Mouse (Mus musculus): ENCODE data around the gene Zfp319. TPM values are rescaled to one million over a fixed set of nuclear protein-coding genes. Genes with fewer than 3 reads are reported as not detected.

Gene Zfp319
- polyA plus RNA-seq, 1 experiment = 5.7 TPM

DNA sequence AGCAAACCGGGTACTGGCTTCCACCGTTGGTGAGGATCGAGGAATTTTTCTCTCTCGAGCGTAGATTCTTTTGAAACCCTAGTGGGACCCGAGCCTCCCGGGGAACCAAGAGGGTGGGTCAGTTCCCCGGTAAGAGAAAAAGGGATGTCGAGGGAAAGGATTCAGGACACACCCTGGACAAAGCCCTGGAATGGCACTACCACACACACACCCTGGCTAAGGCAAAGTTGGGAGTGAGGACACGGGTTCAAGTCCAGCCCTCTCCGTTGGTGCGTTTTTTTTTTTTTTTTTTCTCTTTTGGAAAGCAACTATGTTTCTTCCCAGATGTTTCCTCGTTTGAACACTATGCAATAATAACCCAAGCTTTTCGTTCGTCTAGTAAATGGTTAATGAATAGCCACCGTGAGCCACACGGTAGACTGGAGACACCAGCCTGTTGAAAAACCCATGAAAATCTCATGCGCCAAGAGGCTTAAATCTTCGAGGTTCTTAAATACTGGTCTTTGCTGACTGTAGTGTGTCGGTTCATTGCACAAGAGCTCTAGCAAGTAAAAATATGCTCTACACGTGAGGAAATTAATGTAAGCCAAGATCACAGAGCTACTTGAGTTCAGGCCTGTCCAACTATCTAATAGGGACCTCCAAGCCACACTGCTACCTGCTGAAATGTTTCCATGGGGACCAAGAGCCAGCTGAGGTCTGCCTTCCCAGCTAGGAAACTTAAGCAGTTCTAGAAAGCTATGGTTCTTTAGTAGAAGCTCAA is 868 bp upstream of the Zfp319 start:
- peaks cover 39% of the 10 kb centered on the region for H3K36me3 ChIP-seq (ENCODE audit: control insufficient read depth, insufficient read depth)
- peak overlapping the region; percentile 55 for H3ac ChIP-seq (ENCODE audit: control insufficient read depth, insufficient read length, low read depth)
- no peaks in the 10 kb centered on the region for H3K27me3 ChIP-seq (ENCODE audit: control insufficient read depth, insufficient read depth, insufficient read length)
- peaks cover 43% of the 10 kb centered on the region for H3K79me2 ChIP-seq (ENCODE audit: control insufficient read depth, insufficient read depth)
- TF ChIP-seq CTCF (IDR thresholded peaks at IDR 0.05; ENCODE audit: control insufficient read depth, insufficient read depth, insufficient read length) (no peak), MAX (IDR thresholded peaks at IDR 0.05) (no peak), FOSL1 (IDR thresholded peaks at IDR 0.05; ENCODE audit: insufficient read depth, low read length, poor library complexity, severe bottlenecking) (no peak), MYOD1 (IDR thresholded peaks at IDR 0.05; ENCODE audit: control insufficient read depth, insufficient read length, low read depth) (no peak), CEBPB (IDR thresholded peaks at IDR 0.05; ENCODE audit: low read depth) (no peak), MYOG (IDR thresholded peaks at IDR 0.05; ENCODE audit: control insufficient read depth, extremely low read depth, insufficient read length) (no peak)
- H3K79me3 ChIP-seq (ENCODE audit: low read depth) = peaks cover 12% of the 10 kb centered on the region
- H3K4me3 ChIP-seq (ENCODE audit: insufficient read depth, poor library complexity, severe bottlenecking) = peak overlapping the region; percentile 79

DNA sequence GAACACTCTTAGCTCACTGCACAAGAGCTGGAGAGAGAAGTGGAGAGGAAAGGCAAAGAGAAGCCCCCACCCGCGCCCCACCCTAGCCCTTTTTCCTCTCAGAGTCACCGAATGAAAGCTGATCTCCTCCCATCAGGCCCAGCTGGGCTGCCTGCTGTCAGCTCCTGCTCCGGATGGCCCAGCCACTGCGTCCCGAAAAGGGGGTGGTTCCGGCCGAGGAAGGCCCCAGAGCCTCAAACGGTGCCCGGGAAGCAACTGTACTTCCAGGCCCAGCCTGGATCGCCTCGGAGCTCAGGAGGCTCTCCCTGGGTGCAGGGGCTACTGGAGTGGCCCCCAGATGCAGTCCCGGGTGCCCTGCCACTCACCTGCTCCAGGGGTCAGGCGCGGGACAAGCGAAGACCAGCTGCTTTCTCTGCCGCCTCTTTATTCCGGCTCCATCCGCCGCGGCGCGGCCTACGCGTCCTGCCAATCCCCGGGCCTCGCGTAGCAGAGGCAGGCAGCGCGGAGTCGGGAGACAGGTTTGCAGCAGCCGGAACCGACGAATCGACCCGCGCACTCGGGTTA is 512 bp downstream of the Zfp319 start:
- peak overlapping the region; percentile 79 for H3K4me3 ChIP-seq (ENCODE audit: insufficient read depth, poor library complexity, severe bottlenecking)
- TF ChIP-seq CTCF (IDR thresholded peaks at IDR 0.05; ENCODE audit: control insufficient read depth, insufficient read depth, insufficient read length) (no peak), USF1 (IDR thresholded peaks at IDR 0.05; ENCODE audit: low read depth) (no peak), MYOG (IDR thresholded peaks at IDR 0.05; ENCODE audit: control insufficient read depth, extremely low read depth, insufficient read length) (no peak), CEBPB (IDR thresholded peaks at IDR 0.05; ENCODE audit: low read depth) (no peak), MYOD1 (IDR thresholded peaks at IDR 0.05; ENCODE audit: control insufficient read depth, insufficient read length, low read depth) (no peak), MAX (IDR thresholded peaks at IDR 0.05) (no peak), FOSL1 (IDR thresholded peaks at IDR 0.05; ENCODE audit: insufficient read depth, low read length, poor library complexity, severe bottlenecking) (no peak)
- peak overlapping the region; percentile 99 for H3ac ChIP-seq (ENCODE audit: control insufficient read depth, insufficient read length, low read depth)
- H3K79me2 ChIP-seq (ENCODE audit: control insufficient read depth, insufficient read depth) = peaks cover 43% of the 10 kb centered on the region
- H3K36me3 ChIP-seq (ENCODE audit: control insufficient read depth, insufficient read depth) = peaks cover 49% of the 10 kb centered on the region
- no peaks in the 10 kb centered on the region for H3K27me3 ChIP-seq (ENCODE audit: control insufficient read depth, insufficient read depth, insufficient read length)
- H3K79me3 ChIP-seq (ENCODE audit: low read depth) = peaks cover 12% of the 10 kb centered on the region

DNA sequence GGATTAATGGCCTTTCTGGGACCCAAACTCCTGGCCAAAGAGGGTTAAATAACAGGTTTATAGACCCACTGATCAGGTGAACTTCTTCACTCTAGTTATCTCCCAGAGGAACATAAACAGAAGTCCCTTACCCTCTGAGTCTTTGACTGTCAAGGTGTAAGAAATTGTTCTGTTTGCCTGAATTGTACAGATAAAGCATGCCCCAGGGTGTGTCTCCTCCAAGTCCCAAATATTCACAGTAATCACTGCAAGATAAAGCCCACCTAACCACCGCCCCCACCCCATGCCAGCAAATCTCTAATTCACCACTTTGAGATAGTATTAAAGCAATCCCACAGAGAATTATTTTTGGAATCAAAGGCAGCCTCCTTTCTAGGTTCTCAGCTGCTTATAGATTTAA is 1.4 kb downstream of the Zfp319 start:
- Histone ChIP-seq H3K79me2 (ENCODE audit: control insufficient read depth, insufficient read depth) (peaks cover 43% of the 10 kb centered on the region), H3K4me3 (ENCODE audit: insufficient read depth, poor library complexity, severe bottlenecking) (peak overlapping the region; percentile 79), H3K27me3 (ENCODE audit: control insufficient read depth, insufficient read depth, insufficient read length) (no peaks in the 10 kb centered on the region), H3ac (ENCODE audit: control insufficient read depth, insufficient read length, low read depth) (no peak overlapping the region), H3K36me3 (ENCODE audit: control insufficient read depth, insufficient read depth) (peaks cover 45% of the 10 kb centered on the region), H3K79me3 (ENCODE audit: low read depth) (peaks cover 12% of the 10 kb centered on the region)
- no peak for TF ChIP-seq CEBPB (IDR thresholded peaks at IDR 0.05; ENCODE audit: low read depth)
- no peak for TF ChIP-seq FOSL1 (IDR thresholded peaks at IDR 0.05; ENCODE audit: insufficient read depth, low read length, poor library complexity, severe bottlenecking)
- no peak for TF ChIP-seq MYOG (IDR thresholded peaks at IDR 0.05; ENCODE audit: control insufficient read depth, extremely low read depth, insufficient read length)
- no peak for TF ChIP-seq USF1 (IDR thresholded peaks at IDR 0.05; ENCODE audit: low read depth)
- no peak for TF ChIP-seq MAX (IDR thresholded peaks at IDR 0.05)
- TF ChIP-seq CTCF (IDR thresholded peaks at IDR 0.05; ENCODE audit: control insufficient read depth, insufficient read depth, insufficient read length) = no peak
- no peak for TF ChIP-seq MYOD1 (IDR thresholded peaks at IDR 0.05; ENCODE audit: control insufficient read depth, insufficient read length, low read depth)

DNA sequence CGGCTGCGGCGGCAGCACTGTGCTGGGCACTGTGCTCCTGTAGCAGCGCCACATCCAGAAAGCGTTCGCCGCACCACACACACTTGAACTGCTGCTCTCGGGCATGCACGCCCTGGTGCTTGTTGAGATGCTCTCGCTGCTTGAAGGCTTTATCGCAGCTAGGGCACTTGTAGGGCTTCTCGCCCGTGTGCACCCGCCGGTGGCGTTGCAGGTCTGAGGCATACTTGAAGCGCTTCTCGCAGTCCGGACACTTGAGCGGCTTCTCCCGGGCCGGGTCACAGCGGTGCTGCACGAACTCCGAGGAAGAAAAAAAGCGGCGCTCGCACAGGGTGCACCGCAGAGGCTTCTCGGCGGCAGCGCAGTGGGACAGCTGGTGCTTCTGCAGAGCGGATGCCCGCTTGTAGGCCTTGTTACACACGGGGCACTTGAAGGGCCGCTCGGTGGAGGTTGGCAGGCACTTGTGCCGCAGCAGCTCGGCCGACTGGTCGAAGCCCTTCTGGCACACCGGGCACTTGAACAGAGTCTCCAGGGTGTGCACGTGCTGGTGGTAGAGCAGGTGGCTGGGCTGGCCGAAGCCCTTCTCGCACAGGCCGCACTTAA is 3.8 kb downstream of the Zfp319 start:
- Histone ChIP-seq H3K4me3 (ENCODE audit: insufficient read depth, poor library complexity, severe bottlenecking) (no peak overlapping the region), H3ac (ENCODE audit: control insufficient read depth, insufficient read length, low read depth) (no peak overlapping the region), H3K36me3 (ENCODE audit: control insufficient read depth, insufficient read depth) (peaks cover 34% of the 10 kb centered on the region), H3K79me3 (ENCODE audit: low read depth) (peaks cover 12% of the 10 kb centered on the region), H3K27me3 (ENCODE audit: control insufficient read depth, insufficient read depth, insufficient read length) (no peaks in the 10 kb centered on the region), H3K79me2 (ENCODE audit: control insufficient read depth, insufficient read depth) (peaks cover 35% of the 10 kb centered on the region)
- TF ChIP-seq FOSL1 (IDR thresholded peaks at IDR 0.05; ENCODE audit: insufficient read depth, low read length, poor library complexity, severe bottlenecking) (no peak), MYOG (IDR thresholded peaks at IDR 0.05; ENCODE audit: control insufficient read depth, extremely low read depth, insufficient read length) (no peak), CTCF (IDR thresholded peaks at IDR 0.05; ENCODE audit: control insufficient read depth, insufficient read depth, insufficient read length) (no peak), MYOD1 (IDR thresholded peaks at IDR 0.05; ENCODE audit: control insufficient read depth, insufficient read length, low read depth) (no peak)

DNA sequence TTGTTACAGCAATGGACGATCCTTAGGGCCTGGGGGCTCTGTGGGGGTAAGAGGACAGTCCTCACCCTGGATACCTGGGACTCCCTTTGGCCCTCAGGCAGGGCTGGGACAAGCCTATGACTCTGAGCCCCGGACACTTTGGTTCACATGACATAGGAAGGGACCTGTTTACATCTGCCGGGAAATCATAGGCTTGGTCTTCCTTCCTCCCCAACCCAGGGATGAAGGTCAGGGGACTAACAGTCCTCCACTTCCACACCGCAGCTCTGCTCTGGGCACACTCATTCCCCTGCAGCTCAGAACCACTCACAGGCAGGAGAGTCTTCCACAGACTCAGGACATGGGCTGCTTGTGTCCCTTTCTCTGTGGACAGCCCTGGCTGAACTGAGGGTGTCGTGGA is 4.9 kb downstream of the Zfp319 start:
- Histone ChIP-seq H3K4me3 (ENCODE audit: insufficient read depth, poor library complexity, severe bottlenecking) (no peak overlapping the region), H3ac (ENCODE audit: control insufficient read depth, insufficient read length, low read depth) (no peak overlapping the region), H3K36me3 (ENCODE audit: control insufficient read depth, insufficient read depth) (peaks cover 34% of the 10 kb centered on the region), H3K27me3 (ENCODE audit: control insufficient read depth, insufficient read depth, insufficient read length) (no peaks in the 10 kb centered on the region), H3K79me2 (ENCODE audit: control insufficient read depth, insufficient read depth) (peaks cover 28% of the 10 kb centered on the region), H3K79me3 (ENCODE audit: low read depth) (peaks cover 12% of the 10 kb centered on the region)
- TF ChIP-seq USF1 (IDR thresholded peaks at IDR 0.05; ENCODE audit: low read depth) (no peak), CTCF (IDR thresholded peaks at IDR 0.05; ENCODE audit: control insufficient read depth, insufficient read depth, insufficient read length) (no peak), MYOG (IDR thresholded peaks at IDR 0.05; ENCODE audit: control insufficient read depth, extremely low read depth, insufficient read length) (no peak), MAX (IDR thresholded peaks at IDR 0.05) (no peak), CEBPB (IDR thresholded peaks at IDR 0.05; ENCODE audit: low read depth) (no peak), MYOD1 (IDR thresholded peaks at IDR 0.05; ENCODE audit: control insufficient read depth, insufficient read length, low read depth) (no peak), FOSL1 (IDR thresholded peaks at IDR 0.05; ENCODE audit: insufficient read depth, low read length, poor library complexity, severe bottlenecking) (no peak)

All from C2C12 (cell line).